ENCODE assay signal across 26 mouse cellular contexts in the genomic region with DNA sequence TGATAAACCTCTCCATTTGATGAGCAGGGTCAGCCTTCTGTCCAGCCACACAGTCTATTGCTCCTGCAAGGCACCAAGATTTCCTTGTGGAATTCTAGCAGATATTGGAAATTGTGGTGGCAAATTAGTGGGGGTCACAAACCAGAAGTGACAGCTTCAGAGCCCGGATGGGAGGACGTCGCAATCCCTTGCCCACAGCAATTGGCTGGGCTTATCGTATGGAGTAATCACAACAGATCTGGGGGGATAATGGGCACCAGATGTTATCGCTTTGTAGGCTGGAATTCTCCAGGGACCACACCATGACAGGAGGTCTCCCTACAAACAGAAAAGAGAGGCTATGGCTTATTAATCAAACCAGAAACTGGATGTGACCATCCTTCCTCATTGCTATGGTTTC. TPM values are rescaled to one million over a fixed set of nuclear protein-coding genes. Genes with fewer than 3 reads are reported as not detected.
DNase-seq lines count a peak whose midpoint lies in the region; ATAC-seq and TF ChIP-seq lines count a peak whose summit lies in the region.
"Had no signal": no experiment of that assay in that cellular context is flagged by ENCODE, and none has a peak within 500 bp of the region (broad histone marks: within the 10 kb centered on the region; RNA-seq: fewer than 3 reads in every experiment).

No protein-coding gene starts in this region.

- no peaks in the 10 kb centered on the region for H3K36me3 ChIP-seq in hindbrain, embryonic 11.5 days (ENCODE audit: control insufficient read depth, insufficient read depth, low read length)
- H3K36me3 ChIP-seq in hindbrain, postnatal 0 days (ENCODE audit: insufficient read depth, low read length), result no peaks in the 10 kb centered on the region
- H3K36me3 ChIP-seq in neural tube, embryonic 15.5 days, result no peaks in the 10 kb centered on the region
- H3K36me3 ChIP-seq in neural tube, embryonic 11.5 days (ENCODE audit: control insufficient read depth, insufficient read depth, low read length), result no peaks in the 10 kb centered on the region
- H3K36me3 ChIP-seq: forebrain, embryonic 15.5 days; kidney, embryonic 15.5 days; lung, embryonic 15.5 days had no signal

- H3K27ac ChIP-seq in hindbrain, embryonic 11.5 days (ENCODE audit: low read depth, low read length), result no peak overlapping the region
- no peak overlapping the region for H3K27ac ChIP-seq in hindbrain, postnatal 0 days
- no peak overlapping the region for H3K27ac ChIP-seq in neural tube, embryonic 15.5 days (replicated peaks)
- H3K27ac ChIP-seq in neural tube, embryonic 11.5 days (ENCODE audit: low read depth, low read length), result no peak overlapping the region
- H3K27ac ChIP-seq: forebrain, embryonic 15.5 days; kidney, embryonic 15.5 days; liver, embryonic 14.5 days; lung, embryonic 15.5 days; stomach, postnatal 0 days had no signal

- WGBS in hindbrain, embryonic 11.5 days, result 35% methylated on average over 5 of the region's 5 CpGs
- 26% methylated on average over 5 of the region's 5 CpGs for WGBS in hindbrain, postnatal 0 days
- 27% methylated on average over 5 of the region's 5 CpGs for WGBS in neural tube, embryonic 15.5 days
- WGBS in neural tube, embryonic 11.5 days, result 44% methylated on average over 5 of the region's 5 CpGs

- TF ChIP-seq CTCF in hindbrain, postnatal 0 days (IDR thresholded peaks at IDR 0.05; ENCODE audit: low read depth), result no peak

- no peaks in the 10 kb centered on the region for H3K27me3 ChIP-seq in hindbrain, embryonic 11.5 days (ENCODE audit: control insufficient read depth, insufficient read depth, low read length)
- H3K27me3 ChIP-seq in hindbrain, postnatal 0 days (ENCODE audit: insufficient read depth, low read length), result no peaks in the 10 kb centered on the region
- peaks cover 37% of the 10 kb centered on the region for H3K27me3 ChIP-seq in neural tube, embryonic 15.5 days (replicated peaks)
- H3K27me3 ChIP-seq in neural tube, embryonic 11.5 days (ENCODE audit: control insufficient read depth, insufficient read depth, low read length), result no peaks in the 10 kb centered on the region
- H3K27me3 ChIP-seq: forebrain, embryonic 15.5 days had no signal

- DNase-seq in hindbrain, embryonic 11.5 days (ENCODE audit: low spot score), result peak; percentile 72
- no peak for DNase-seq in hindbrain, postnatal 0 days (ENCODE audit: low spot score)
- peak; percentile 34 for DNase-seq in neural tube, embryonic 10.5 days (ENCODE audit: extremely low spot score, low spot score)
- DNase-seq in neural tube, embryonic 11.5 days (ENCODE audit: low spot score), result peak; percentile 37
- no peak for DNase-seq in c-Kit-positive CD71-positive TER-119-positive erythroid progenitor cells, embryonic 14.5 days (ENCODE audit: low spot score)
- no peak for DNase-seq in right cerebral cortex, adult 18-20 months
- DNase-seq: cerebellum, adult 9-11 months; gastrocnemius, postnatal 25 days; kidney, postnatal 4 days; lung, postnatal 4 days had no signal

- no peaks in the 10 kb centered on the region for H3K9me3 ChIP-seq in hindbrain, embryonic 11.5 days (ENCODE audit: control insufficient read depth, low read length)
- no peaks in the 10 kb centered on the region for H3K9me3 ChIP-seq in hindbrain, postnatal 0 days (ENCODE audit: low read length)
- no peaks in the 10 kb centered on the region for H3K9me3 ChIP-seq in neural tube, embryonic 15.5 days (replicated peaks)
- no peaks in the 10 kb centered on the region for H3K9me3 ChIP-seq in neural tube, embryonic 11.5 days (ENCODE audit: control insufficient read depth, low read length)
- H3K9me3 ChIP-seq: forebrain, embryonic 15.5 days; kidney, embryonic 15.5 days; lung, embryonic 15.5 days had no signal

- ATAC-seq in hindbrain, embryonic 11.5 days (ENCODE audit: low FRiP score), result peak; percentile 82
- no peak for ATAC-seq in hindbrain, postnatal 0 days
- no peak for ATAC-seq in neural tube, embryonic 15.5 days (ENCODE audit: low FRiP score)
- ATAC-seq in neural tube, embryonic 11.5 days (ENCODE audit: insufficient read depth, low FRiP score, low TSS enrichment), result 0 out of 2 replicates have a peak, but pooled peaks have one; percentile 63
- ATAC-seq: forebrain, embryonic 15.5 days; intestine, embryonic 16.5 days had no signal

- H3K4me1 ChIP-seq in hindbrain, embryonic 11.5 days (replicated peaks; ENCODE audit: control insufficient read depth, insufficient read depth, low read length), result no peaks in the 10 kb centered on the region
- H3K4me1 ChIP-seq in hindbrain, postnatal 0 days (ENCODE audit: insufficient read depth, low read length), result peaks cover 7% of the 10 kb centered on the region; the same call in 1 of the 2 replicates
- H3K4me1 ChIP-seq in neural tube, embryonic 15.5 days, result peaks cover 12% of the 10 kb centered on the region
- peaks cover 6% of the 10 kb centered on the region; the same call in 1 of the 2 replicates for H3K4me1 ChIP-seq in neural tube, embryonic 11.5 days (ENCODE audit: control insufficient read depth, insufficient read depth, low read length)
- H3K4me1 ChIP-seq: lung, embryonic 15.5 days had no signal

- H3K4me3 ChIP-seq in hindbrain, embryonic 11.5 days (ENCODE audit: low read depth, low read length), result no peak overlapping the region
- H3K4me3 ChIP-seq in hindbrain, postnatal 0 days (ENCODE audit: low read length), result no peak overlapping the region
- no peak overlapping the region for H3K4me3 ChIP-seq in neural tube, embryonic 15.5 days (replicated peaks)
- no peak overlapping the region for H3K4me3 ChIP-seq in neural tube, embryonic 11.5 days (ENCODE audit: low read depth, low read length)
- H3K4me3 ChIP-seq: forebrain, embryonic 15.5 days; kidney, embryonic 15.5 days; lung, embryonic 15.5 days had no signal

- H3K4me2 ChIP-seq in hindbrain, embryonic 11.5 days (replicated peaks; ENCODE audit: low read depth, low read length), result no peak overlapping the region
- no peak overlapping the region for H3K4me2 ChIP-seq in hindbrain, postnatal 0 days (ENCODE audit: low read depth, low read length)
- no peak overlapping the region for H3K4me2 ChIP-seq in neural tube, embryonic 15.5 days
- no peak overlapping the region for H3K4me2 ChIP-seq in neural tube, embryonic 11.5 days (ENCODE audit: low read depth)
- H3K4me2 ChIP-seq: forebrain, embryonic 15.5 days; kidney, embryonic 15.5 days; lung, embryonic 15.5 days had no signal

- no peak overlapping the region for H3K9ac ChIP-seq in hindbrain, embryonic 11.5 days (ENCODE audit: low read depth, low read length)
- H3K9ac ChIP-seq in hindbrain, postnatal 0 days (replicated peaks; ENCODE audit: low read length), result no peak overlapping the region
- no peak overlapping the region for H3K9ac ChIP-seq in neural tube, embryonic 15.5 days (replicated peaks)
- no peak overlapping the region for H3K9ac ChIP-seq in neural tube, embryonic 11.5 days (ENCODE audit: low read length)
- H3K9ac ChIP-seq: forebrain, embryonic 15.5 days; kidney, embryonic 15.5 days; liver, embryonic 14.5 days; lung, embryonic 15.5 days had no signal

RNA-seq across cellular contexts. Expression of gene Olig3, which starts 44.8 kb away (rescaled TPM):
- polyA plus RNA-seq in hindbrain, embryonic 11.5 days (2014; fragmentation: Nextera tagmentation; extraction: Ambion mirVana), result 46.6 and 58.5 TPM in 2 replicates
- 1.3 TPM in 1 of 2 replicates, not detected in the other for total RNA-seq in hindbrain, postnatal 0 days (2014; rRNA removed)
- polyA plus RNA-seq in hindbrain, postnatal 0 days (2015; fragmentation: Nextera tagmentation; extraction: Ambion mirVana), result 1.8 and 1.9 TPM in 2 replicates
- polyA plus RNA-seq in neural tube, embryonic 15.5 days (2015; fragmentation: Nextera tagmentation; extraction: Ambion mirVana), result 14.9 and 17.3 TPM in 2 replicates
- 36.6 and 38.9 TPM in 2 replicates for polyA plus RNA-seq in neural tube, embryonic 11.5 days (2014; fragmentation: Nextera tagmentation; extraction: Ambion mirVana)
- total RNA-seq: adrenal gland, adult 18-20 months; gastrocnemius, postnatal 25 days; heart, adult 8-10 months; hematopoietic stem cell, adult 5-6 weeks; layer of hippocampus, postnatal 10 days; left cerebral cortex, postnatal 10 days; neutrophil, adult 5-6 weeks had no signal
- polyA plus RNA-seq: heart, embryonic 16.5 days; intestine, embryonic 16.5 days; kidney, embryonic 15.5 days; limb, embryonic 14.5 days; liver, embryonic 14.5 days; lung, embryonic 15.5 days; stomach, postnatal 0 days; urinary bladder, adult 2 months had no signal

Comparison
In these comparisons a context has a peak if more than half of its experiments do, and no peak if none do; other contexts are left out.
1. ATAC-seq: peak in hindbrain, embryonic 11.5 days (single experiment) and neural tube, embryonic 11.5 days (single experiment); none in hindbrain, postnatal 0 days (single experiment) and neural tube, embryonic 15.5 days (single experiment).
2. DNase-seq: peak in hindbrain, embryonic 11.5 days (single experiment), neural tube, embryonic 10.5 days (single experiment) and neural tube, embryonic 11.5 days (single experiment); none in hindbrain, postnatal 0 days (single experiment), c-Kit-positive CD71-positive TER-119-positive erythroid progenitor cells, embryonic 14.5 days (single experiment) and right cerebral cortex, adult 18-20 months (single experiment).